Mouse (Mus musculus): Measurements from ENCODE around the gene Ddx59. TPM values are rescaled to one million over a fixed set of nuclear protein-coding genes. Genes with fewer than 3 reads are reported as not detected.

Gene Ddx59
- 1.1 TPM for polyA plus RNA-seq (2015; fragmentation: Illumina TruSeq; extraction: RNeasy Lipid Tissue Mini Kit (QIAGEN cat#74804); ENCODE audit: insufficient read depth, low read depth, low replicate concordance)

GRCm38 (mm10) chr1:136414798-136415755 lies at the start of gene Ddx59:
Gene Ddx59, plus strand, starts transcription at chr1:136415271.

DNA sequence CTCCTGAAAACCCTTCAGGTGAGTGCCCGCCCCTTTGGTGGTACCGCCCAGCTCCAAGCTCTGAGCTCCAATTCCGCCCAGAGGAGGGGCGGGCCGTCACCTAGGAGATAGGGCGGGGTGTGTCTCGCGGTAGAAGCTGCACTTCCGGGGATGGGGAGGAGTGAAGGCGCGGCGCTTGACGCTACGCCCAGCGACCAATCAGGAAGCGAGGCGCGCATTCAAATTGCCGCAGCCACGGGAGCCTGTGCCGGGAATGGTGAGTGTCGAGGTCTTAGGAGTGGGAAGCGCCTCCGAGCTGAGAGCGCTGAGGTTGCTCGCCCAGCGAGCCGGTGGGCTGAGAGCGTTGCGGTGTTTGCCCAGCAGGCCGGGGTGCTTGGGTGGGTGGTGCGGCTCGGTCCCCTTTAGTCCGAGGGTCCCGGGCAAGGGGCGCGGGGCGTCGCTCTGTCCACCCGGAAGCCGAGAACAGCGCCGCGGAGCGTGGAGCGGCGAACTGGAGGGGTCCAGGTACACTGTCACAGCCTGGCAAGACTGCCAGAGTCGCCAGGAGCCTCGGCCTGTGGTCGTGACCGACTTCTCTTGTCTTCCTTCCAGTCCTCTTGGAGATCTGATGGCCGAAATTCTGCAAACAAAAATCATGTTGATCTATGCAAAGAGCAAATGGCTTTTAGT lies 51.2 kb downstream of the Ddx59 start, which contains the start of gene Kif14:
TSS of gene Kif14 (plus strand) at position 201 of the 669 bp plus-strand sequence.

Other genes starting within 250 kb of the Ddx59 start
- gene Mroh3, start 202.4 kb upstream of the Ddx59 start, polyA plus RNA-seq (2015; fragmentation: Illumina TruSeq; extraction: RNeasy Lipid Tissue Mini Kit (QIAGEN cat#74804); ENCODE audit: insufficient read depth, low read depth, low replicate concordance) = not detected
- 2.9 TPM for gene Inava, start 181.0 kb upstream of the Ddx59 start, polyA plus RNA-seq (2015; fragmentation: Illumina TruSeq; extraction: RNeasy Lipid Tissue Mini Kit (QIAGEN cat#74804); ENCODE audit: insufficient read depth, low read depth, low replicate concordance)
- not detected for gene Gpr25, start 154.4 kb upstream of the Ddx59 start, polyA plus RNA-seq (2015; fragmentation: Illumina TruSeq; extraction: RNeasy Lipid Tissue Mini Kit (QIAGEN cat#74804); ENCODE audit: insufficient read depth, low read depth, low replicate concordance)
- 4.8 TPM for gene Camsap2, start 69.2 kb upstream of the Ddx59 start, polyA plus RNA-seq (2015; fragmentation: Illumina TruSeq; extraction: RNeasy Lipid Tissue Mini Kit (QIAGEN cat#74804); ENCODE audit: insufficient read depth, low read depth, low replicate concordance)
- not detected for gene Kif14, start 51.1 kb downstream of the Ddx59 start, polyA plus RNA-seq (2015; fragmentation: Illumina TruSeq; extraction: RNeasy Lipid Tissue Mini Kit (QIAGEN cat#74804); ENCODE audit: insufficient read depth, low read depth, low replicate concordance)
- gene Zfp281, start 209.6 kb downstream of the Ddx59 start, polyA plus RNA-seq (2015; fragmentation: Illumina TruSeq; extraction: RNeasy Lipid Tissue Mini Kit (QIAGEN cat#74804); ENCODE audit: insufficient read depth, low read depth, low replicate concordance) = 2.7 TPM